Mouse (Mus musculus) gastrocnemius, postnatal 25 days (tissue): ENCODE results near the gene Bcap31. TPM values are rescaled to one million over a fixed set of nuclear protein-coding genes. Genes with fewer than 3 reads are reported as not detected.

ENCODE experiments used
- total RNA-seq, 2 experiments: library from RNA; stranded (reverse); gene quantifications; 1 replicate in 1 of 2; 2 replicates in 1 of 2; pipeline ENCODE4 v1.2.3; 2021

Bcap31 gene
- total RNA-seq, 2 experiments from 2014 or later, result 45.9 to 58.5 TPM

Other genes with a start within 250 kb of the Bcap31 start
- gene Bgn, start 232.6 kb downstream of the Bcap31 start, total RNA-seq, result 100 to 1,000 TPM; 116 to 139 TPM
- 10 to 100 TPM; 10.6 to 11.8 TPM for gene Atp2b3, start 213.1 kb downstream of the Bcap31 start, total RNA-seq
- gene Dusp9, start 76.8 kb downstream of the Bcap31 start, total RNA-seq, result not detected
- 10 to 100 TPM in 1 of 2 experiments, 1 to 10 TPM in 1; 8.6 to 10.3 TPM for gene Pnck, start 56.1 kb downstream of the Bcap31 start, total RNA-seq
- gene Slc6a8, start 43.0 kb downstream of the Bcap31 start, total RNA-seq, result 100 to 1,000 TPM in 1 of 2 experiments, 10 to 100 TPM in 1; 96.2 to 127 TPM
- gene Abcd1, start 422 bp upstream of the Bcap31 start, total RNA-seq, result 10 to 100 TPM; 22.8 to 30.4 TPM
- gene Plxnb3, start 40.9 kb upstream of the Bcap31 start, total RNA-seq, result under 1 TPM; 0.61 to 0.67 TPM
- 10 to 100 TPM; 39.6 to 60.5 TPM for gene Srpk3, start 58.2 kb upstream of the Bcap31 start, total RNA-seq
- gene Idh3g, start 70.7 kb upstream of the Bcap31 start, total RNA-seq, result 100 to 1,000 TPM; 399 to 430 TPM
- gene Ssr4, start 70.9 kb upstream of the Bcap31 start, total RNA-seq, result 10 to 100 TPM; 72.3 to 80.8 TPM
- 1 to 10 TPM; 1.1 to 1.4 TPM for gene Pdzd4, start 108.8 kb upstream of the Bcap31 start, total RNA-seq
- not detected for gene Avpr2, start 175.9 kb upstream of the Bcap31 start, total RNA-seq
- gene L1cam, start 179.9 kb upstream of the Bcap31 start, total RNA-seq, result 1 to 10 TPM; 1.2 to 2.3 TPM
- gene Arhgap4, start 205.7 kb upstream of the Bcap31 start, total RNA-seq, result 1 to 10 TPM in 1 of 2 experiments, under 1 TPM in 1; 0.41 to 1.6 TPM
- 10 to 100 TPM; 59.1 to 60.5 TPM for gene Naa10, start 205.8 kb upstream of the Bcap31 start, total RNA-seq
- 1 to 10 TPM; 1.7 to 2.5 TPM for gene Renbp, start 214.7 kb upstream of the Bcap31 start, total RNA-seq